Mouse (Mus musculus) lung, postnatal 0 days (tissue): Measurements from ENCODE around the gene Sec1. TPM values are rescaled to one million over a fixed set of nuclear protein-coding genes. Genes with fewer than 3 reads are reported as not detected.

Source experiments
- ATAC-seq: fragments of 200-750 bp; cut with Nextera tagmentation; 2 replicates; pipeline ENCODE4 v1.8.0; 2017; ENCODE audit warnings: moderate library complexity
- DNase-seq: peaks from one replicate; pipeline ENCODE4 v3.0.0-alpha.2; 2016; ENCODE audit warnings: low spot score
- H3K27ac ChIP-seq: fragments of 300-500 bp; sonication (generic); 2 replicates; pipeline ENCODE4 v1.5.1; 2014; ENCODE audit warnings: antibody characterized with exemption, mild to moderate bottlenecking, low read length, mixed read lengths
- H3K27me3 ChIP-seq: fragments of 300-500 bp; sonication (generic); replicated peaks from 2 replicates; pipeline ENCODE4 v1.6.1; 2014; ENCODE audit warnings: low read length, mixed read lengths; ENCODE audit not compliant: insufficient read depth
- H3K36me3 ChIP-seq: fragments of 300-500 bp; sonication (generic); 2 replicates; pipeline ENCODE4 v1.6.1; 2014; ENCODE audit warnings: low read length, mixed read lengths; ENCODE audit not compliant: insufficient read depth
- H3K4me1 ChIP-seq: fragments of 300-500 bp; sonication (generic); 2 replicates; pipeline ENCODE4 v1.6.1; 2014; ENCODE audit warnings: antibody characterized with exemption, low read depth, low read length, mixed read lengths; ENCODE audit not compliant: insufficient read depth
- H3K4me2 ChIP-seq: fragments of 300-500 bp; sonication (generic); replicated peaks from 2 replicates; pipeline ENCODE4 v1.6.1; 2014; ENCODE audit warnings: low read depth, mild to moderate bottlenecking, low read length, moderate library complexity, mixed read lengths
- H3K4me3 ChIP-seq: fragments of 300-500 bp; sonication (generic); 2 replicates; pipeline ENCODE4 v1.5.1; 2014; ENCODE audit warnings: low read depth, low read length
- H3K9ac ChIP-seq: fragments of 300-500 bp; sonication (generic); replicated peaks from 2 replicates; pipeline ENCODE4 v1.6.1; 2014; ENCODE audit warnings: low read depth, mild to moderate bottlenecking
- H3K9me3 ChIP-seq: fragments of 300-500 bp; sonication (generic); 2 replicates; pipeline ENCODE4 v1.6.1; 2016; ENCODE audit warnings: low read length, mixed read lengths
- CTCF ChIP-seq: IDR thresholded peaks from 2 replicates; pipeline ENCODE4 v1.5.1; 2016; ENCODE audit warnings: antibody characterized with exemption, mild to moderate bottlenecking
- EP300 ChIP-seq: IDR thresholded peaks from 2 replicates; pipeline ENCODE4 v1.6.1; 2016; ENCODE audit warnings: antibody characterized with exemption, mild to moderate bottlenecking, control low read depth
- WGBS: fragments of 180-500 bp; shearing (Covaris S2); extraction: QIAGEN DNeasy Blood & Tissue Kit; methylation state at CpG from one replicate; pipeline ENCODE4 v1.1.7; 2014; 5-methylcytosine and 5-hydroxymethylcytosine counted together
- polyA plus RNA-seq: library from polyadenylated mRNA; unstranded; fragments of >200 nt; fragmentation: Nextera tagmentation; extraction: Ambion mirVana; gene quantifications from 2 replicates; pipeline ENCODE4 v1.2.1, GENCODE M21; 2015

The Sec1 gene
- polyA plus RNA-seq, 1 experiment from 2014 or later, result 2.0 TPM

DNA sequence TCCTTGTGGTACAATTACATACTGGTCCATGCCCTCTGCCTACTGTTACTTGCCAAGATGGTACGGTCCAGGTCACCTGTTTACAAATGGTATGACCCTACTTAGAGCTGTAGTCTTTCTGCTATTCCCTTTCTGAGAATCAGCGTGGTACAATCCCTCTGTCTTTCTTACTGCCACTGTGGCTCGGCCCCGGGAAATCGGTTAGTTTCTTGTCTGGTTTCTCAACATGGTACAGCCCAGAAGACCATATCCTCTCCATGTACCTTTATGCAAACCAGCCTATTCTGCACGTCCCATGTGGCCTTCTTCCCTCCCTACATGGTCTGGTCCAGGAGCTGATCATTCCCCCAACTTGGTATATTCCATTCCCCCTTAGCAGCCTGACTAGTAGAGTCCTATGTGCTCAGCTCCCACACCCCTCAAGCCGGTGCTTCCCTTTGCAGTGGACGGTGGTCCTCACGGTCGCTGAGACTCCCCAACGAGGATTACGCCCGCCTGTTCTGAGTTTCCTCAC, 9.9 kb upstream of the Sec1 start:
- peak; percentile 37 for ATAC-seq
- Histone ChIP-seq H3K4me3 (peak overlapping the region; percentile 27), H3K4me1 (peaks cover 42% of the 10 kb centered on the region), H3K9me3 (no peaks in the 10 kb centered on the region), H3K27ac (peak overlapping the region; percentile 81), H3K27me3 (peaks cover 11% of the 10 kb centered on the region; the same call in 1 of the 2 replicates), H3K4me2 (peak overlapping the region; percentile 95), H3K9ac (peak overlapping the region; percentile 32; the same call in 1 of the 2 replicates), H3K36me3 (no peaks in the 10 kb centered on the region)
- peak; percentile 93 for DNase-seq
- TF ChIP-seq EP300 (no peak), CTCF (no peak)
- 3% methylated on average over 13 of the region's 13 CpGs for WGBS

- peak overlapping the region; percentile 95 for H3K4me2 ChIP-seq
- no peaks in the 10 kb centered on the region for H3K9me3 ChIP-seq
- ATAC-seq (no peak), DNase-seq (no peak)
- peaks cover 39% of the 10 kb centered on the region for H3K4me1 ChIP-seq
- no peaks in the 10 kb centered on the region for H3K36me3 ChIP-seq
- TF ChIP-seq CTCF (no peak), EP300 (no peak)
- peaks cover 13% of the 10 kb centered on the region; the same call in 1 of the 2 replicates for H3K27me3 ChIP-seq
- no peak overlapping the region for H3K4me3 ChIP-seq
- peak overlapping the region; percentile 81 for H3K27ac ChIP-seq
- 35% methylated on average over 12 of the region's 12 CpGs for whole genome bisulfite sequencing
- H3K9ac ChIP-seq, result no peak overlapping the region
Measured at GRCm38 (mm10) chr7:45703521-45704033, 9.4 kb upstream of the Sec1 start.

DNA sequence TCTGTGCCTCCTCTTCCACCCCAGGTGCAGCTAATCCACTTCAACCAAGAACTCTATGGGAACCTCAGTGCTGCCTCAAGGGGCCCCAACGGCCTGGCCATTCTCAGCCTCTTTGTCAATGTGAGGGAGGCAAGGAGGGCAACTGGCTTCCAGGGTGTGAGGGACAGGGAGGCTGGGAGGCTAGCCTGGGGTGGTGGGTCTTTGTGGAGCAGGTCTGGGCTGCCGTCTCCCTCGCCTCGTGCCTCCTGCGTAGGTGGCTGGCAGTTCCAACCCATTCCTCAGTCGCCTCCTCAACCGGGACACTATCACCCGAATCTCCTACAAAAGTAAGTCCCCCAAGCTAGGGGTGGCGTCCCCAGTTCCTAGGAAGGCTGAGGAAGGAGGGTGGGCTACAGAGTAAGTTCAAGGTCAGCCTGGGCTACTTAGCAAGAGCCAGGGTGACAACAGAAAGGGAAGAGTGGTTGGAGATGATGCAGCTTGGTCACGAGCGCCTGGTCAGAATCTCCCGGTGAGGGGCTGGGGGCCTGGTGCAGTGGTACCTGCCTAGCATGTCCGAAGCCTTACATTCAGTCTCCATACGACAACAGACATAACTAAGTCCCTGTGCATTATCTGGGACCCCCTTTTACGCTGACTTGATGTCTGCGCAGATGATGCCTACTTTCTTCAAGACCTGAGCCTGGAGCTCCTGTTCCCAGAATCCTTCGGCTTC, 8.8 kb upstream of the Sec1 start:
- DNase-seq (no peak), ATAC-seq (no peak)
- 91% methylated on average over 17 of the region's 17 CpGs for WGBS
- H3K36me3 ChIP-seq, result no peaks in the 10 kb centered on the region
- peaks cover 13% of the 10 kb centered on the region; the same call in 1 of the 2 replicates for H3K27me3 ChIP-seq
- no peak overlapping the region for H3K9ac ChIP-seq
- no peaks in the 10 kb centered on the region for H3K9me3 ChIP-seq
- H3K27ac ChIP-seq, result no peak overlapping the region
- H3K4me3 ChIP-seq, result no peak overlapping the region
- H3K4me1 ChIP-seq, result peaks cover 33% of the 10 kb centered on the region
- H3K4me2 ChIP-seq, result no peak overlapping the region
- no peak for TF ChIP-seq CTCF
- TF ChIP-seq EP300, result no peak

- peaks cover 13% of the 10 kb centered on the region; the same call in 1 of the 2 replicates for H3K27me3 ChIP-seq
- no peaks in the 10 kb centered on the region for H3K9me3 ChIP-seq
- H3K9ac ChIP-seq, result no peak overlapping the region
- no peak overlapping the region for H3K4me3 ChIP-seq
- H3K4me1 ChIP-seq, result peaks cover 31% of the 10 kb centered on the region
- H3K27ac ChIP-seq, result no peak overlapping the region
- TF ChIP-seq EP300, result no peak
- TF ChIP-seq CTCF, result no peak
- DNase-seq (no peak), ATAC-seq (no peak)
- no peak overlapping the region for H3K4me2 ChIP-seq
- no peaks in the 10 kb centered on the region for H3K36me3 ChIP-seq
- 88% methylated on average over 11 of the region's 11 CpGs for WGBS
Measured at GRCm38 (mm10) chr7:45702316-45702715, 8.1 kb upstream of the Sec1 start.

- WGBS, result 85% methylated on average over 11 of the region's 11 CpGs
- DNase-seq (no peak), ATAC-seq (no peak)
- no peak overlapping the region for H3K27ac ChIP-seq
- no peaks in the 10 kb centered on the region for H3K9me3 ChIP-seq
- no peak overlapping the region for H3K9ac ChIP-seq
- H3K4me3 ChIP-seq, result no peak overlapping the region
- H3K27me3 ChIP-seq, result peaks cover 13% of the 10 kb centered on the region; the same call in 1 of the 2 replicates
- peaks cover 28% of the 10 kb centered on the region for H3K4me1 ChIP-seq
- H3K4me2 ChIP-seq, result no peak overlapping the region
- no peaks in the 10 kb centered on the region for H3K36me3 ChIP-seq
- no peak for TF ChIP-seq EP300
Measured at GRCm38 (mm10) chr7:45701607-45702006, 7.4 kb upstream of the Sec1 start.

GRCm38 (mm10) chr7:45701072-45701471, 6.9 kb upstream of the Sec1 start:
- no peak for ATAC-seq
- DNase-seq, result no peak

More at GRCm38 (mm10) chr7:45701072-45701471, 6.9 kb upstream of the Sec1 start:
- Histone ChIP-seq H3K4me2 (no peak overlapping the region), H3K9me3 (no peaks in the 10 kb centered on the region), H3K9ac (no peak overlapping the region), H3K4me3 (no peak overlapping the region), H3K4me1 (peaks cover 24% of the 10 kb centered on the region), H3K36me3 (no peaks in the 10 kb centered on the region), H3K27ac (no peak overlapping the region), H3K27me3 (peaks cover 13% of the 10 kb centered on the region; the same call in 1 of the 2 replicates)
- 35% methylated on average over 11 of the region's 11 CpGs for WGBS
- TF ChIP-seq CTCF (no peak), EP300 (no peak)
